Mouse (Mus musculus) layer of hippocampus, adult 18-20 months (tissue): ENCODE measurements around the gene Masp1. TPM values are rescaled to one million over a fixed set of nuclear protein-coding genes. Genes with fewer than 3 reads are reported as not detected.

Experiments
- DNase-seq, 2 experiments: peaks; one replicate each; pipeline ENCODE4 v3.0.0; 2022; ENCODE audit warnings: low spot score in 2 of 2
- total RNA-seq, 2 experiments: library from RNA; stranded (reverse); gene quantifications; 2 replicates each; pipeline ENCODE4 v1.2.3; 2021

Gene Masp1
- total RNA-seq, 2 experiments from 2014 or later, result 9.9 to 10.6 TPM

GRCm38 (mm10) chr16:23471551-23471950, 49.1 kb downstream of the Masp1 start:
- no peak for DNase-seq

- no peak for DNase-seq
Measured at GRCm38 (mm10) chr16:23463671-23464347, 56.8 kb downstream of the Masp1 start.

- DNase-seq, result peak in 1 of 2 experiments; percentile 17
Measured at GRCm38 (mm10) chr16:23458906-23459588, 61.6 kb downstream of the Masp1 start.

- DNase-seq, result no peak
Measured at GRCm38 (mm10) chr16:23457338-23457737, 63.3 kb downstream of the Masp1 start.

- no peak for DNase-seq
Measured at GRCm38 (mm10) chr16:23456534-23456933, 64.1 kb downstream of the Masp1 start.

GRCm38 (mm10) chr16:23454376-23454775, 66.2 kb downstream of the Masp1 start:
- no peak for DNase-seq

GRCm38 (mm10) chr16:23452476-23452875, 68.1 kb downstream of the Masp1 start:
- peak; percentile 18 to 71 for DNase-seq

DNA sequence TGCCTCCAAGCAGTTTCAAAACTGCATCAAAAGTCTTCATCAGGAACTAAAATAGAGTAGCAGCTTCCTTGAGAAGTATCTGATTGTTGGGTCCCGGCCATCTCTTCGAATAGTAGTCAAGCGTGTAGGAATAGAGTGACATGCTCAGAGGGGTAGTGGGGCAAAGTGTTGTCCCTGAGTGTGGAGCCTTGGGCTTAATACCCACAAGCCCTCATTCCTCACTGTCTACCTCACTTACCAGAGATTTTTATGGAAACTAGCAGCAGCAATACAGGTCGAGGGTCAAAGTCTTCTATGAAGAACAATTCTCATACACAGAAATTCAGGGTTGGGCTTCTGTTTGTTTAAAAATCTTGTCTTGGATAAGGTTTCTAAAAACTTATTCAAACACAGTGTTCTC, 69.8 kb downstream of the Masp1 start:
- DNase-seq, result no peak

GRCm38 (mm10) chr16:23449946-23450345, 70.7 kb downstream of the Masp1 start:
- no peak for DNase-seq

DNA sequence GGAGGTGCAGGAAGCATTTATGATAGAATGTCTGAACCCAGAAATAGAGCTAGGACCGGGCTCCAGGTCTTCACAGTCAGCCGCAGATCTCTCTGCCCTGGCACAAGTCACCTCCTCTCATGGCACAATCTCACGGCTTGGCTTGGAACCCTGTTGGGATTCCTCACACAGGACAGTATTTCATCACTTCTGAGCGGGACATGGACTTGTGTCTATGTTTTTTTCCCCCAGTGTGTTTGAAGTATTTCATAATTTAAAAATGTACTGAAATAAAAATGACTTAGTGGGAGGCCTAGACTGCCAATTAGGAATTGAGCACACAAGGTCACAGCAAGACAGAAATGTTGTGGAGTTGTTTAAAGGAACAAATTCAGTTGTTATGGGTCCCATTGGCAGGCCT, 76.4 kb downstream of the Masp1 start:
- DNase-seq, result no peak

GRCm38 (mm10) chr16:23437404-23438166, 83.0 kb downstream of the Masp1 start:
- no peak for DNase-seq

DNA sequence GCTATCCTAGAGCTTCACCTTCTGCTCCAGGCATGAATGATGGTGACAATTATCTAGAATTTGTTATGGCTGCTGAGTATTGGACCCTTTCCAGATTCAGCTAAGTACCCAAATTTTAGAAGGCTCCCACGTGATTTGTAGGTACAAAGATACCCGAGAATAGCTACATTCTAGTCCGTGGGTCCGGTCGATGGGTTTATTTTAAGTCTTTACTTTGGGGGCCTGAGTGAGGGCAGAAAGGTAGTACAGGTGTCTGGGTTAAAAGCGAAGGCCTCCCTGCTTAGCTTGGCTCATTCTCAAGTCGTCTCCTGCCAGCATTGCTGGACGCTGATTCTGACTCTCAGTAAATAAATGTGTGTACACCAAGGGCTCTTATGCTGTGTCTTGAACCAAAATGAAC, 90.6 kb downstream of the Masp1 start:
- DNase-seq, result no peak

GRCm38 (mm10) chr16:23428647-23429319, 91.8 kb downstream of the Masp1 start, which contains the start of gene Rtp1:
Gene Rtp1, plus strand, starts transcription at chr16:23429133.
- no peak for DNase-seq

DNA sequence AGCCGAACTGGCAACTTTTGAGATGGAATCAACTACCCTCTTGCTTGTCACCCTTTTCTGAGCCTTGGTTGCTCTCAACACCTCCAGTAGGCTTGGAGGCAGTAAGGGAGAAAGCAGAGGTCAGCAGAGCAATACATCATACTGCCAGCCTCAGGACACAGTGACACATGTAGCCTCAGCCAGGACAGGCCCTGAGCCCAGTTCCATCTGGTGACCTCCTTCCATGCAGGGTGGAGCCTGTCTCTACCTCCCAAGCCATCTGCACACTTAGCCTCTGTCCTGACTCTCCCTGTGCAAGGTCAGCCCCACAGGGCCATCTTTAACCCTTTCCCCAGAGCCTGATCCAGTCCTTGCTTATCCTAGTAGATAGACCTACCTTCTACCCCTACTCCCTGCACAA, 92.9 kb downstream of the Masp1 start:
- DNase-seq, result no peak

GRCm38 (mm10) chr16:23423825-23424224, 96.8 kb downstream of the Masp1 start:
- DNase-seq, result no peak

- DNase-seq, result no peak
Measured at GRCm38 (mm10) chr16:23419565-23420085, 101.0 kb downstream of the Masp1 start.

GRCm38 (mm10) chr16:23417456-23418240, 103.0 kb downstream of the Masp1 start:
- DNase-seq, result no peak

GRCm38 (mm10) chr16:23416657-23417293, 103.8 kb downstream of the Masp1 start:
- DNase-seq, result no peak

- DNase-seq, result no peak
Measured at GRCm38 (mm10) chr16:23416261-23416656, 104.4 kb downstream of the Masp1 start.

DNA sequence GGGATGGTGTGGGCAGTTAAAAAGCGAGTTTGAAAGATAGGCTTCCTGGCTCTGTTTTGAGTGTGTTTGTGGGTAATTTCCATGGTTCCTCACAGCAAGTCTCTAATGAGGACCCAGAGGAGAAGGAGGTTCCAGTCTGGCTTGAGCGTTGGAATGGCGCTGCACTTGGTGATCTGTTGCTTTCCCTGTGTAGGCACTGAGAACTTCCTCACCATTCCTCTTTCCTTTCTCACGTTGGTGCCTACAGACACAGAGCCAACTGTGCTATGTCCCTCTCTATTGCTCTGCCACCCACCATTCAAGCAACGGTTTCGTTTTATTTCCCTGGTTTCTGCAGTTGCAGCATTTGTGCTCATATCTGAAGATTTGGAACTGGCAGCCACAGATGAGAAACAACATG, 107.7 kb downstream of the Masp1 start:
- DNase-seq, result no peak
